Mouse (Mus musculus): ENCODE data around the gene Sh3pxd2a.

DNA sequence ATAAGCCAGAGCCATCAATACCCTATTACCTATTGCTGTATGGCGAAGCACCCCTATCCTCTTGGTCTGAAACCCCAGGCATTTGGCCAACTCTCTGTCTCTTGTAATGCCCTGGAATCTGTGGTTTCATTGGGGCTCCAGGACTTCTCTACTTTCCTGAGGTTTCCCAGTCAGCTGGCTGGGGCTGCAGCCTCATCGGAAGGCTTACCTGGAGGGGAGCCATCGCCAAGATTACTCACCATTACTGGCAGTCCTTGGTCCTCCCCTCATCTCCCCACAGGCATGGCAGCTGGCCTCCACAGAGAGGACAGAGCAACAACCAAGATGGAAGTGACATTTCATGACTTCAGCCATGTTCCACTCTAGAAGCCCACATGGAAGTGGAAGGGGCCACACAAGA lies 231.1 kb downstream of the Sh3pxd2a start:
- TF ChIP-seq CTCF (IDR thresholded peaks at IDR 0.05; ENCODE audit: extremely low read depth, insufficient read depth, insufficient read length, insufficient replicate concordance), result no peak
- TF ChIP-seq POLR2A (IDR thresholded peaks at IDR 0.05; ENCODE audit: low read depth, low read length), result no peak
